Mouse (Mus musculus) CH12.LX (cell line): ENCODE results near the gene Fam214a. TPM values are rescaled to one million over a fixed set of nuclear protein-coding genes. Genes with fewer than 3 reads are reported as not detected.

Experiments
- DNase-seq: peaks from one replicate; pipeline ENCODE4 v3.0.0-alpha.2; 2013; ENCODE audit errors: extremely low read depth
- H3K27ac ChIP-seq: 2 replicates; pipeline ENCODE4 v1.5.1; 2012; ENCODE audit warnings: low read depth, mild to moderate bottlenecking, control low read depth, moderate library complexity; ENCODE audit not compliant: insufficient read depth
- H3K27me3 ChIP-seq: replicated peaks from 2 replicates; pipeline ENCODE3; 2012; ENCODE audit warnings: inconsistent platforms
- H3K36me3 ChIP-seq, 2 experiments: replicated peaks in 1 of 2; 2 replicates each; pipeline versions ENCODE3 to v1.6.1; 2012; ENCODE audit warnings: inconsistent platforms in 1 of 2, low read length in 1 of 2, mild to moderate bottlenecking in 1 of 2, mixed read lengths in 1 of 2, moderate library complexity in 1 of 2; ENCODE audit not compliant: control insufficient read depth in 1 of 2, insufficient read depth in 1 of 2
- H3K4me1 ChIP-seq, 2 experiments: 2 replicates each; pipeline ENCODE4 v1.6.1; 2012; ENCODE audit warnings: inconsistent platforms in 1 of 2, moderate library complexity in 1 of 2; ENCODE audit not compliant: insufficient read depth in 2 of 2, control insufficient read depth in 1 of 2
- H3K4me2 ChIP-seq: 2 replicates; pipeline ENCODE4 v1.6.1; 2012; ENCODE audit warnings: low read depth, mild to moderate bottlenecking, control low read depth; ENCODE audit not compliant: poor library complexity, insufficient read depth, severe bottlenecking
- H3K4me3 ChIP-seq, 3 experiments: fragments of 150-350 bp in 1 of 3; sonication (generic) in 1 of 3; replicated peaks in 1 of 3; 2 replicates each; pipeline versions ENCODE3 to v1.5.1; 2011 to 2012; ENCODE audit warnings: low read depth in 2 of 3, low read length in 2 of 3, mild to moderate bottlenecking in 2 of 3, moderate library complexity in 2 of 3, control low read depth in 1 of 3, improper control_type of control experiment in 1 of 3, inconsistent platforms in 1 of 3, mixed read lengths in 1 of 3; ENCODE audit not compliant: poor library complexity in 1 of 3
- H3K79me2 ChIP-seq: replicated peaks from 2 replicates; pipeline ENCODE4 v1.6.1; 2012; ENCODE audit warnings: mild to moderate bottlenecking, moderate library complexity; ENCODE audit not compliant: control insufficient read depth, poor library complexity, insufficient read depth, severe bottlenecking; ENCODE audit errors: extremely low read depth
- H3K9ac ChIP-seq: 2 replicates; pipeline ENCODE4 v1.6.1; 2012; ENCODE audit warnings: low read depth, mild to moderate bottlenecking, control low read depth, moderate library complexity; ENCODE audit not compliant: insufficient read depth
- H3K9me3 ChIP-seq: replicated peaks from 2 replicates; pipeline ENCODE3; 2012; ENCODE audit warnings: low read length, inconsistent platforms, mixed read lengths
- CHD2 ChIP-seq: IDR thresholded peaks from 2 replicates; pipeline ENCODE4 v1.6.1; 2011; ENCODE audit warnings: low read length, improper control_type of control experiment
- ELF1 ChIP-seq: IDR thresholded peaks from 2 replicates; pipeline ENCODE4 v1.6.1; 2014; ENCODE audit warnings: low read depth, mild to moderate bottlenecking, inconsistent platforms, low read length, improper control_type of control experiment
- EP300 ChIP-seq: IDR thresholded peaks from 2 replicates; pipeline ENCODE4 v1.6.1; 2011; ENCODE audit warnings: low read length, improper control_type of control experiment
- HCFC1 ChIP-seq: IDR thresholded peaks from 2 replicates; pipeline ENCODE4 v1.6.1; 2012; ENCODE audit warnings: low read depth, mild to moderate bottlenecking, inconsistent platforms, low read length, improper control_type of control experiment
- IRF4 ChIP-seq: IDR thresholded peaks from 2 replicates; pipeline ENCODE4 v1.6.1; 2014; ENCODE audit warnings: low read depth, mild to moderate bottlenecking, inconsistent platforms, low read length, improper control_type of control experiment
- JUN ChIP-seq: IDR thresholded peaks from 2 replicates; pipeline ENCODE4 v1.6.1; 2011; ENCODE audit warnings: low read depth, mild to moderate bottlenecking, low read length, improper control_type of control experiment, moderate library complexity; ENCODE audit not compliant: insufficient read depth
- KAT2A ChIP-seq: IDR thresholded peaks from 2 replicates; pipeline ENCODE4 v1.6.1; 2012; ENCODE audit warnings: low read length, improper control_type of control experiment, inconsistent platforms; ENCODE audit not compliant: insufficient replicate concordance
- MAFK ChIP-seq: IDR thresholded peaks from 2 replicates; pipeline ENCODE4 v1.6.1; 2011; ENCODE audit warnings: low read length, improper control_type of control experiment; ENCODE audit not compliant: insufficient replicate concordance
- MAZ ChIP-seq: IDR thresholded peaks from 2 replicates; pipeline ENCODE4 v1.6.1; 2012; ENCODE audit warnings: low read depth, mild to moderate bottlenecking, inconsistent platforms, low read length, improper control_type of control experiment, moderate library complexity
- NELFE ChIP-seq: IDR thresholded peaks from 2 replicates; pipeline ENCODE4 v1.6.1; 2011; ENCODE audit warnings: low read depth, low read length, improper control_type of control experiment
- POLR2AphosphoS2 ChIP-seq: IDR thresholded peaks from 2 replicates; pipeline ENCODE4 v1.6.1; 2011; ENCODE audit warnings: low read depth, low read length, improper control_type of control experiment
- SIN3A ChIP-seq: IDR thresholded peaks from 2 replicates; pipeline ENCODE4 v1.6.1; 2012; ENCODE audit warnings: low read length, improper control_type of control experiment, inconsistent platforms
- TCF12 ChIP-seq: IDR thresholded peaks from 2 replicates; pipeline ENCODE4 v1.6.1; 2014; ENCODE audit warnings: low read depth, mild to moderate bottlenecking, inconsistent platforms, low read length, improper control_type of control experiment
- UBTF ChIP-seq: IDR thresholded peaks from 2 replicates; pipeline ENCODE4 v1.6.1; 2012; ENCODE audit warnings: low read depth, mild to moderate bottlenecking, inconsistent platforms, low read length, improper control_type of control experiment, moderate library complexity
- ZC3H11A ChIP-seq: IDR thresholded peaks from 2 replicates; pipeline ENCODE4 v1.6.1; 2012; ENCODE audit warnings: low read depth, mild to moderate bottlenecking, inconsistent platforms, low read length, improper control_type of control experiment
- dilution Hi-C: fragments of 300-500 bp; cut with MboI; formaldehyde crosslinking; loops from 2 replicates; pipeline ENCODE4 v1.14.3; 2020; ENCODE audit warnings: low sequenced_read_pairs; ENCODE audit not compliant: extremely low pct_unique_long_range_greater_than_20kb, extremely low pct_ligation_motif_present
- in situ Hi-C: fragments of 300-500 bp; cut with MboI; formaldehyde crosslinking; loops from 3 replicates; pipeline ENCODE4 v1.14.3; 2019; ENCODE audit warnings: low sequenced_read_pairs, low pct_ligation_motif_present, low pct_unique_long_range_greater_than_20kb, mixed read lengths
- polyA plus RNA-seq: library from polyadenylated mRNA; unstranded; fragments of >175 nt; gene quantifications from 2 replicates; pipeline ENCODE4 v1.2.1, GENCODE M21; 2012; ENCODE audit warnings: low read depth; ENCODE audit not compliant: insufficient read length
- total RNA-seq, 2 experiments: library from RNA; depleted of rRNA; stranded (reverse); fragments of 300-350 nt in 1 of 2; fragments of >200 nt in 1 of 2; gene quantifications; 2 replicates each; pipeline ENCODE4 v1.2.3; 2012 to 2014

Fam214a gene
- total and polyA plus RNA-seq, 3 experiments: 6.2 to 8.6 (median 7.0) TPM

DNA sequence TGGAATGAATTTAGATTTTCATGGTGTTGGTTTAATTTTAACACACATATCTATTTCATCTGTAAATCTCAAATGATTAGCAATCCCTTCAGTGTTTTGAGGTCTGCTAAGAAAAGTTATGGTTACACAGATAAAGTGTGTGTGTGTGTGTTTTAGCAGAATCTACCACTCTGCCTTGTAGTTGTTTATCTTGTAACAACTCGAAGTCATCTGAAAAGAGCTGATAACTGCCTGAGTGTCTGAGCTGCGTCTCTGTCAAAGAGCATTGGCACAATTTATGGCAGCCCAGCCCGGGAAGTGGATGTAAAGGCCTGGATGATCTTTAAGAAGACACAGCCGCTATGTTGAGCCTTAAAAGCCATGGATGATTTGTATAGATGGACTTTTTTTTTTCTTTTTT lies 13.5 kb downstream of the Fam214a start:
- Histone ChIP-seq H3K27ac (no peak overlapping the region), H3K4me1 (peaks cover 9 to 28% of the 10 kb centered on the region in 2 experiments), H3K27me3 (no peaks in the 10 kb centered on the region), H3K4me2 (no peak overlapping the region; the same call in 1 of the 2 replicates), H3K9ac (no peak overlapping the region), H3K9me3 (no peaks in the 10 kb centered on the region), H3K4me3 (no peak overlapping the region), H3K79me2 (peaks cover 6% of the 10 kb centered on the region; the same call in 1 of the 2 replicates), H3K36me3 (peaks cover 3 to 18% of the 10 kb centered on the region in 2 experiments)
- in situ Hi-C loops (no loop called here), dilution Hi-C loops (no loop called here)
- TF ChIP-seq MAZ (no peak), ELF1 (no peak), IRF4 (no peak), JUN (no peak), UBTF (no peak), TCF12 (no peak), CHD2 (no peak), MAFK (no peak), ZC3H11A (no peak), SIN3A (no peak), POLR2AphosphoS2 (no peak), HCFC1 (no peak), EP300 (no peak)
- no peak for DNase-seq

DNA sequence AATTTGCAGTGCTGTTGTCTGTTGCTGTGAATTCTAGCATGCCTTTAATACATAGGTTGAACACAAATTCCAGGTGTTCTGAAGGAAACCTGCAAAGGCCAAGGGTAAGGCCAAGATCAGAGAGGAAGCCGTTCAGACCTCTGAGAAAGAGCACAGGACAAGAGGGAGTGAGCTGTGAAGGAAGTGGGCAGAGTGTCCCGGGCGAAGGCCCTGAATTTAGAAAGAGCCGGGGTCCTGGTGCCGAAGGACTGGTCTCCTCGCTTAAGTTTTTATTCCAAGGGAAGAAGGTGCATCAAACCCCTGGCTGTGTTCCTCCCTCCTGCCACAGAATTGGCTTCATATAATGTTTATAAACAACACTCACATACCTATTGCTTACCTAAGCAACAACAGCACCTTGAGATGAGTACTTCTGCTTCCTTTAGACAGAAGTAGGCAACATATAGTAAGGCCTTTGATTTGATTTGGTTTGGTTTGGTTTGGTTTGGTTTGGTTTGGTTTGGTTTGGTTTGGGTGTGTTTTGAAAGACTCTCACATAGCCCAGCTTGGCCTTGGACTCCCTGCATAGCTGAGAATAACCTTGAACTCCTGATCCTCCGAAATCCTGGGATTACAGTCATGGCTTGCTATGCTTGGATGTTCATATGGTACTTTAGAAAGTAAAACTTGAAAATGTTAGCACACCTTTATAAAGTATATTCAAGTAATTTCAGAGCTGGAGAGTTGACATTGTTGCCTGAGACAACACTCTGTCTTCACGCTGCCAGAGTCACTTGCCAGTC lies 16.2 kb downstream of the Fam214a start:
- Histone ChIP-seq H3K27ac (no peak overlapping the region), H3K4me2 (no peak overlapping the region), H3K4me1 (peaks cover 10 to 33% of the 10 kb centered on the region in 2 experiments), H3K36me3 (peaks cover 0 to 7% of the 10 kb centered on the region in 2 experiments)
- in situ Hi-C loops: no loop called here
- DNase-seq: no peak
- no peak for TF ChIP-seq NELFE
- TF ChIP-seq KAT2A: no peak
- TF ChIP-seq MAFK: no peak
- no peak for TF ChIP-seq JUN
- TF ChIP-seq, all 38 proteins: peak for 0
- dilution Hi-C loops: no loop called here
- Histone ChIP-seq H3K9ac (no peak overlapping the region), H3K27me3 (no peaks in the 10 kb centered on the region), H3K9me3 (no peaks in the 10 kb centered on the region), H3K4me3 (no peak overlapping the region), H3K79me2 (peaks cover 6% of the 10 kb centered on the region; the same call in 1 of the 2 replicates)
